Mouse (Mus musculus) forebrain, embryonic 11.5 days (tissue): ENCODE measurements around the gene Shf. TPM values are rescaled to one million over a fixed set of nuclear protein-coding genes. Genes with fewer than 3 reads are reported as not detected.

Experiments used
- polyA plus RNA-seq: library from polyadenylated mRNA; unstranded; fragments of >200 nt; fragmentation: Nextera tagmentation; extraction: Ambion mirVana; gene quantifications from 2 replicates; pipeline ENCODE4 v1.2.1, GENCODE M21; 2014

Gene Shf
- polyA plus RNA-seq, 1 experiment from 2014 or later = 5.2 TPM

Other genes starting within 250 kb of the Shf start
- 98.5 and 101 TPM in 2 replicates for gene B2m, start 221.5 kb downstream of the Shf start, polyA plus RNA-seq
- 0.15 TPM in 1 of 2 replicates, not detected in the other for gene Trim69, start 208.5 kb downstream of the Shf start, polyA plus RNA-seq
- not detected in 2 replicates for gene Patl2, start 183.0 kb downstream of the Shf start, polyA plus RNA-seq
- gene Terb2, start 182.9 kb downstream of the Shf start, polyA plus RNA-seq = not detected in 2 replicates
- 28.4 and 31.7 TPM in 2 replicates for gene Sord, start 134.4 kb downstream of the Shf start, polyA plus RNA-seq
- not detected in 2 replicates for gene Duox2, start 70.7 kb downstream of the Shf start, polyA plus RNA-seq
- not detected in 2 replicates for gene Duoxa2, start 70.3 kb downstream of the Shf start, polyA plus RNA-seq
- gene Duoxa1, start 55.4 kb downstream of the Shf start, polyA plus RNA-seq = not detected in 2 replicates
- 0.05 TPM in 1 of 2 replicates, not detected in the other for gene Duox1, start 53.5 kb downstream of the Shf start, polyA plus RNA-seq
- gene Slc28a2, start 57.3 kb upstream of the Shf start, polyA plus RNA-seq = not detected in 2 replicates
- gene Gm14085, start 115.8 kb upstream of the Shf start, polyA plus RNA-seq = not detected in 2 replicates
- gene Gatm, start 242.1 kb upstream of the Shf start, polyA plus RNA-seq = 19.6 and 19.9 TPM in 2 replicates